Mouse (Mus musculus): Measurements from ENCODE around the gene Ewsr1. TPM values are rescaled to one million over a fixed set of nuclear protein-coding genes. Genes with fewer than 3 reads are reported as not detected.

Ewsr1 gene
- total RNA-seq, 2 experiments from 2014 or later: 309 to 316 TPM

GRCm38 (mm10) chr11:5035421-5035820, 63.6 kb downstream of the Ewsr1 start:
- TF ChIP-seq CTCF (IDR thresholded peaks at IDR 0.05): no peak
- Histone ChIP-seq H3K4me3 (no peak overlapping the region), H3K27ac (peak overlapping the region; percentile 66)
- peak; percentile 62 to 72 for DNase-seq (ENCODE audit: extremely low spot score in 1 of 2, low spot score in 2 of 2)
- intact Hi-C loops (cut with DNase I): loop anchor here (1.0 kb wide), 1 partner anchor 17 kb away; no protein-coding TSS in a partner anchor

GRCm38 (mm10) chr11:5033136-5033535, 65.9 kb downstream of the Ewsr1 start:
- Histone ChIP-seq H3K27ac (no peak overlapping the region), H3K4me3 (no peak overlapping the region)
- intact Hi-C loops (cut with DNase I): no loop called here
- TF ChIP-seq CTCF (IDR thresholded peaks at IDR 0.05): no peak
- DNase-seq (ENCODE audit: extremely low spot score in 1 of 2, low spot score in 2 of 2): no peak

- TF ChIP-seq CTCF (IDR thresholded peaks at IDR 0.05): no peak
- intact Hi-C loops (cut with DNase I): no loop called here
- H3K27ac ChIP-seq: no peak overlapping the region
- DNase-seq (ENCODE audit: extremely low spot score in 1 of 2, low spot score in 2 of 2): no peak
- H3K4me3 ChIP-seq: no peak overlapping the region
Measured at GRCm38 (mm10) chr11:5032706-5033105, 66.4 kb downstream of the Ewsr1 start.

GRCm38 (mm10) chr11:5028228-5028627, 70.8 kb downstream of the Ewsr1 start:
- peak; percentile 31 to 57 for DNase-seq (ENCODE audit: extremely low spot score in 1 of 2, low spot score in 2 of 2)
- intact Hi-C loops (cut with DNase I): loop anchor here (1.0 kb wide), 1 partner anchor 18 kb away; no protein-coding TSS in a partner anchor
- TF ChIP-seq CTCF (IDR thresholded peaks at IDR 0.05): no peak
- Histone ChIP-seq H3K4me3 (no peak overlapping the region), H3K27ac (peak overlapping the region; percentile 63)

GRCm38 (mm10) chr11:5025108-5025507, 74.0 kb downstream of the Ewsr1 start:
- intact Hi-C loops (cut with DNase I): no loop called here
- H3K27ac ChIP-seq: no peak overlapping the region
- DNase-seq (ENCODE audit: extremely low spot score in 1 of 2, low spot score in 2 of 2): no peak
- TF ChIP-seq CTCF (IDR thresholded peaks at IDR 0.05): no peak
- H3K4me3 ChIP-seq: no peak overlapping the region

Small RNA genes lying within 50 kb of the gene (microRNA-seq; reads per million reads assigned to microRNA genes)
- 0 reads per million in 2 experiments for gene Gm47296

Other genes with a start within 250 kb of the Ewsr1 start
- 10 to 100 TPM; 74.3 to 74.7 TPM for gene Nf2, start 249.7 kb downstream of the Ewsr1 start, total RNA-seq (2021)
- 10 to 100 TPM; 84.8 to 85.8 TPM for gene Nipsnap1, start 225.3 kb downstream of the Ewsr1 start, total RNA-seq (2021)
- gene Thoc5, start 203.9 kb downstream of the Ewsr1 start, total RNA-seq (2021): 10 to 100 TPM; 37.4 to 38.9 TPM
- 10 to 100 TPM; 47.9 to 54.5 TPM for gene Nefh, start 151.2 kb downstream of the Ewsr1 start, total RNA-seq (2021)
- gene Ap1b1, start 112.4 kb downstream of the Ewsr1 start, total RNA-seq (2021): 100 to 1,000 TPM; 156 to 177 TPM
- gene Rasl10a, start 41.1 kb downstream of the Ewsr1 start, total RNA-seq (2021): 10 to 100 TPM; 71.6 to 84.3 TPM
- gene Gas2l1, start 33.9 kb downstream of the Ewsr1 start, total RNA-seq (2021): 10 to 100 TPM; 92.1 to 95.3 TPM
- gene Rhbdd3, start 340 bp downstream of the Ewsr1 start, total RNA-seq (2021): 10 to 100 TPM; 23.7 to 28.0 TPM
- gene Emid1, start 53.0 kb upstream of the Ewsr1 start, total RNA-seq (2021): 1 to 10 TPM; 6.2 to 8.1 TPM
- gene Kremen1, start 162.3 kb upstream of the Ewsr1 start, total RNA-seq (2021): 10 to 100 TPM; 14.8 to 15.4 TPM

Data from left cerebral cortex, adult 2 months (tissue).